Comparison of ENCODE assay signal across 9 mouse cellular contexts in the genomic region with DNA sequence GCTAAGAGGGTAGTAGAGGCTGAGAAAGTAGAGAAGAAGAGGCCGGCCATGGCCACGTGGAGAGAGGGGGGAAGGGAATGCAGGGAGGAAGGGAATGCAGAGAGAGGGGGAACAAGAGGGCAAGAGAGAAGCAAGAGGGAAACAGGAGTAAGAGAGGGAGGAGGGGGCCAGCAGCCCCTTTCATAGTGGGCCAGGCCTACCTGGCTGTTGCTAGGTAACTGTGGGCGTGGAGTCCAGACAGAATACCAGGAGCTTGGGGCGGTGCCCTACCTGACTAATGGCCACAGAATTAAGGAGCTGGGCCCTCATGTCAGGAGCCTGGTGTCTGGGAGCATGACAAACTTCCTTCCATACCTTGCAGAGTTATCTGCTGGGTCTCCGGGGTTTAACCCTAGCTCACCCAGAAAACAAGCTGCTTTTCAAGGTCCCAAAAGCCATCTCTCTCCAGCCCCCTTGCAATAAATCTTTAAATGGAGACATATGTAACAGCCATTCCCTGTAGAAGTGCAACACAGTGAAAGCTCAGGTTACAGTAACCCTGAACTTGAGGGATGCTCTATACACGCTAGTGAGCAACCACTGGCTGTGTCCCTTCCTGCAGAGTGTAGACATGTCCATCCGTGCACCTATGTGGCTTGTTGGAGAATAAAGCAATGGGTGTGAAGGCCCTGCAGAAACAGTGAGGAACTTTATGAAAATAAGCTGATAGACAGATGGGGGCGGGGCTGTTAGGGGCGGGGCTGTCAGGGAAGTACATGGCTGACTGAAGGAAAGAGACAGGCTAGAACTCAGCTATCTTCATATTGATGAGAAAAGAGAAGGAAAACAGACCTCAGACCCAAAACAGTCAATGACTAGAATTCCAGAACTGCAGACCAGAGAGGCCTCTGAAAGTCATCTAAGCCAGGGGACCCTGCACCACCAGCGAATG. TPM values are rescaled to one million over a fixed set of nuclear protein-coding genes. Genes with fewer than 3 reads are reported as not detected.
A peak's percentile ranks its signal among the peaks of the same experiment; 100 is the strongest.
DNase-seq lines count a peak whose midpoint lies in the region; ATAC-seq lines count a peak whose summit lies in the region.
"Had no signal": no experiment of that assay in that cellular context is flagged by ENCODE, and none has a peak within 500 bp of the region (broad histone marks: within the 10 kb centered on the region; RNA-seq: fewer than 3 reads in every experiment).

No protein-coding gene starts in this region.

- H3K9ac ChIP-seq in limb, embryonic 11.5 days (ENCODE audit: low read length): no peak overlapping the region
- H3K9ac ChIP-seq in stomach, embryonic 15.5 days: no peak overlapping the region

- H3K36me3 ChIP-seq in heart, embryonic 10.5 days: peaks cover 13% of the 10 kb centered on the region
- H3K36me3 ChIP-seq in limb, embryonic 11.5 days (ENCODE audit: control insufficient read depth, insufficient read depth, low read length): peaks cover 3% of the 10 kb centered on the region; the same call in 1 of the 2 replicates
- no peaks in the 10 kb centered on the region for H3K36me3 ChIP-seq in stomach, embryonic 15.5 days

- H3K4me1 ChIP-seq in heart, embryonic 10.5 days: peaks cover 53% of the 10 kb centered on the region
- peaks cover 15% of the 10 kb centered on the region for H3K4me1 ChIP-seq in limb, embryonic 11.5 days (ENCODE audit: control insufficient read depth, insufficient read depth, low read length)
- peaks cover 25% of the 10 kb centered on the region for H3K4me1 ChIP-seq in stomach, embryonic 15.5 days

- DNase-seq in heart, embryonic 10.5 days (ENCODE audit: low spot score): no peak
- no peak for DNase-seq in heart, postnatal 36 days
- peak; percentile 58 to 63 for DNase-seq in spleen, postnatal 36 days (ENCODE audit: low spot score in 2 of 2)
- no peak for DNase-seq in spleen, postnatal 14 days (ENCODE audit: low spot score in 2 of 2)
- peak; percentile 69 for DNase-seq in limb, embryonic 11.5 days (ENCODE audit: low spot score)
- DNase-seq in retina, postnatal 1 day: no peak
- DNase-seq in urinary bladder, postnatal 36 days (ENCODE audit: low spot score in 2 of 2): no peak

- H3K9me3 ChIP-seq in heart, embryonic 10.5 days: 0 out of 2 replicates have a peak, but pooled peaks cover 4% of the 10 kb centered on the region
- H3K9me3 ChIP-seq in limb, embryonic 11.5 days (ENCODE audit: control insufficient read depth, low read length): no peaks in the 10 kb centered on the region
- no peaks in the 10 kb centered on the region for H3K9me3 ChIP-seq in stomach, embryonic 15.5 days

- no peaks in the 10 kb centered on the region for H3K27me3 ChIP-seq in heart, embryonic 10.5 days (ENCODE audit: insufficient read depth, poor library complexity, severe bottlenecking)
- H3K27me3 ChIP-seq in limb, embryonic 11.5 days (ENCODE audit: control insufficient read depth, insufficient read depth, low read length): no peaks in the 10 kb centered on the region
- H3K27me3 ChIP-seq in stomach, embryonic 15.5 days (replicated peaks): no peaks in the 10 kb centered on the region

- peak overlapping the region; percentile 22; the same call in 1 of the 2 replicates for H3K4me2 ChIP-seq in limb, embryonic 11.5 days (ENCODE audit: low read depth, severe bottlenecking)
- H3K4me2 ChIP-seq in stomach, embryonic 15.5 days: no peak overlapping the region

- no peak overlapping the region for H3K4me3 ChIP-seq in heart, embryonic 10.5 days
- H3K4me3 ChIP-seq in limb, embryonic 11.5 days (ENCODE audit: low read depth, low read length): no peak overlapping the region
- no peak overlapping the region for H3K4me3 ChIP-seq in stomach, embryonic 15.5 days (replicated peaks)
- H3K4me3 ChIP-seq: left cerebral cortex, adult 2 months had no signal

- peak; percentile 75 for ATAC-seq in limb, embryonic 11.5 days (ENCODE audit: insufficient number of reproducible peaks, low FRiP score, low TSS enrichment, low read depth)
- peak; percentile 34; the same call in 1 of the 2 replicates for ATAC-seq in stomach, embryonic 15.5 days (ENCODE audit: insufficient read depth, low FRiP score, low read depth)

- intact Hi-C loops in heart, postnatal 36 days (cut with DNase I): no loop called here

- peak overlapping the region; percentile 69; the same call in 1 of the 2 replicates for H3K27ac ChIP-seq in heart, embryonic 10.5 days
- H3K27ac ChIP-seq in limb, embryonic 11.5 days (replicated peaks; ENCODE audit: low read depth, low read length): peak overlapping the region; percentile 72
- H3K27ac ChIP-seq in stomach, embryonic 15.5 days: no peak overlapping the region
- H3K27ac ChIP-seq: left cerebral cortex, adult 2 months had no signal

- WGBS in heart, embryonic 10.5 days: 47% methylated on average over 10 of the region's 10 CpGs
- WGBS in limb, embryonic 11.5 days: 35% methylated on average over 10 of the region's 10 CpGs
- 35% methylated on average over 10 of the region's 10 CpGs for WGBS in stomach, embryonic 15.5 days

RNA-seq across cellular contexts. Expression of gene Uvrag, which starts 12.7 kb away (rescaled TPM):
- polyA plus RNA-seq in heart, embryonic 10.5 days (2016; fragmentation: Nextera tagmentation; extraction: Ambion mirVana): 15.2 and 17.0 TPM in 2 replicates
- 10 to 100 TPM; 21.6 to 28.6 TPM for total RNA-seq in heart, postnatal 36 days (2021)
- 11.8 and 14.8 TPM in 2 replicates for polyA plus RNA-seq in limb, embryonic 11.5 days (2014; fragmentation: Nextera tagmentation; extraction: Ambion mirVana)
- polyA plus RNA-seq in stomach, embryonic 15.5 days (2015; fragmentation: Nextera tagmentation; extraction: Ambion mirVana): 19.1 and 19.4 TPM in 2 replicates

RNA-seq across cellular contexts. Expression of gene Dgat2, which starts 54.2 kb away (rescaled TPM):
- 12.5 and 24.3 TPM in 2 replicates for polyA plus RNA-seq in heart, embryonic 10.5 days (2016; fragmentation: Nextera tagmentation; extraction: Ambion mirVana)
- total RNA-seq in heart, postnatal 36 days (2021): 100 to 1,000 TPM; 395 to 404 TPM
- 10.6 and 12.3 TPM in 2 replicates for polyA plus RNA-seq in limb, embryonic 11.5 days (2014; fragmentation: Nextera tagmentation; extraction: Ambion mirVana)
- polyA plus RNA-seq in stomach, embryonic 15.5 days (2015; fragmentation: Nextera tagmentation; extraction: Ambion mirVana): 70.2 and 72.0 TPM in 2 replicates

Comparison
In these comparisons a context has a peak if more than half of its experiments do, and no peak if none do; other contexts are left out.
1. DNase-seq: peak in spleen, postnatal 36 days (2 of 2) and limb, embryonic 11.5 days (single experiment); none in heart, embryonic 10.5 days (single experiment), heart, postnatal 36 days (0 of 2), spleen, postnatal 14 days (0 of 2), retina, postnatal 1 day (single experiment) and urinary bladder, postnatal 36 days (0 of 2).